Mouse (Mus musculus) cerebellum, adult 2 months (tissue): ENCODE measurements around the gene Ccdc57.

Experiments
- CTCF ChIP-seq: fragments of 200-500 bp; IDR thresholded peaks from 2 replicates; pipeline ENCODE4 v1.5.1; 2011; ENCODE audit warnings: low read depth, mild to moderate bottlenecking, control low read depth, low read length, moderate library complexity, borderline replicate concordance; ENCODE audit not compliant: insufficient read depth
- POLR2A ChIP-seq: fragments of 200-500 bp; IDR thresholded peaks from 2 replicates; pipeline ENCODE4 v1.6.1; 2011; ENCODE audit warnings: low read length, control low read depth, borderline replicate concordance; ENCODE audit not compliant: insufficient read depth

GRCm38 (mm10) chr11:120938795-120939194, 6.1 kb upstream of the Ccdc57 start:
- TF ChIP-seq CTCF (no peak), POLR2A (no peak)
